Mouse (Mus musculus): ENCODE data around the gene Gm17359.

- TF ChIP-seq TAL1 (IDR thresholded peaks at IDR 0.05; ENCODE audit: low read length), result no peak
- no peak for TF ChIP-seq GATA1 (IDR thresholded peaks at IDR 0.05; ENCODE audit: low read length)
Measured at GRCm38 (mm10) chr3:79433593-79433992, 97.1 kb downstream of the Gm17359 start.

Measured in erythroblast, embryonic 14.5 days (primary cell).